Mouse (Mus musculus) spleen, adult 10 weeks (tissue): ENCODE measurements around the gene Olfr531. TPM values are rescaled to one million over a fixed set of nuclear protein-coding genes. Genes with fewer than 3 reads are reported as not detected.

Experiments used
- polyA plus RNA-seq: library from polyadenylated mRNA; stranded (reverse); fragments of 350-450 nt; fragmentation: Illumina TruSeq; extraction: RNeasy Lipid Tissue Mini Kit (QIAGEN cat#74804); gene quantifications from one replicate; pipeline ENCODE4 v1.2.3, GENCODE M21; 2015; ENCODE audit warnings: low replicate concordance; ENCODE audit not compliant: insufficient read depth

The Olfr531 gene
- polyA plus RNA-seq, result not detected

DNA sequence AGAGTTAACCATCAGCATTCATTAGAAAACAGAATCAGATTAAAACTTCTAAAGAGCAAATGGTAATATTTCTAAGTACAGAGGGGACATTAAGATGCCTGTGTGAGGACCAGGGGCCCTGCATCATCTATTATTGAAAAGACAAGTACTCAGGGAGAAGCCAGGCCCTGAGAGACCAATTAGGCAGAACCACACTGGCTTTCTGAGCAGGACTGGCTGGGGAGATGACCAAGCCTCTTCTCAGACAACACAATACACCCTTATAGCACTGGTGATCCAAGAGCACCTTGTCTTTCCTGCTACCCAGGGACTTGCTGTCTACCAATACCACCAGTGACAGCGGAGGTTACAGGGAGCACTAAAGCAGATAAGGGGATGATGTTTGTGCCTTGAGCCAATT is at the start of gene Olfr531:
Gene Olfr531 (minus strand): TSS at position 101 of the 400 bp plus-strand sequence.

DNA sequence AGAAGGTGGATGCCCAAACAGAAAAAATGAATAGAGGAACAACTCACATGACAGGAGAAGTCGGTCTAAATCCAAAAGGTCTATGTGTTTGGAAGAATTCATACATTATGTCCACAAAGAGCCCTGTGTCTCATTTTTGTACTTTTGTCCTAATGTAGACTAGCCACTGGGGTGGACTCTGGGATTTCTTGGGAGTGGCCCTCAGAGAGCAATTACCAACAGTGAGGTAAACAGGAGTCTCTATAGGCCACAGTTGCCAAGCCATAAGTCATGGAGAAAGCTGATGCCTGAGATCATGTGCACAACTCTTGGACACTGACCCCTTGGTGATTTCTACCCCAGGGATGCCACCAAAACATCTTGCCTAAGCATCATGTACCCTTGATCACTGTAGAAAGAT is 18.8 kb upstream of the Olfr531 start, which contains the start of gene Olfr532:
Gene Olfr532 (minus strand): TSS at position 101 of the 400 bp plus-strand sequence.

DNA sequence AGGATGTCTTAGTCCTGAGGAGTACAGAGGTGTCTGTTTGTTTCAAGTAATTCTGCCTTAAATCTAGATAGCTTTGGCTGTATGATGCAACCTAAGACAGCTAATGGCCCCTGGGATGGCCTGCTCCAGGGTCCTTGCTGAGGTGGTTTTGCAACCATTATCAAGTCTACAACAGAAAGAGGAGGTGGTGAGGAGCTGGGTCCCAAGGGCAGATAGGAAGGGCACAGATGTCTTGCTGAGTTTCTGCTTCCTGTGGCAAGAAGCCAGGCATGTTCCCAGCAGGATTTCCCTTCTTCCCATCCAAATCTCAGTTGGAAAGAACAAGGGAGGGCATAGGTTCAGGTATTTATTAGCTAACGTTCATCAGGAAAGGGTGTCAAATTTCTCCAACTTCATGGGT is 26.5 kb downstream of the Olfr531 start, which contains the start of gene Olfr530:
Gene Olfr530 (minus strand): TSS at position 101 of the 400 bp plus-strand sequence.

DNA sequence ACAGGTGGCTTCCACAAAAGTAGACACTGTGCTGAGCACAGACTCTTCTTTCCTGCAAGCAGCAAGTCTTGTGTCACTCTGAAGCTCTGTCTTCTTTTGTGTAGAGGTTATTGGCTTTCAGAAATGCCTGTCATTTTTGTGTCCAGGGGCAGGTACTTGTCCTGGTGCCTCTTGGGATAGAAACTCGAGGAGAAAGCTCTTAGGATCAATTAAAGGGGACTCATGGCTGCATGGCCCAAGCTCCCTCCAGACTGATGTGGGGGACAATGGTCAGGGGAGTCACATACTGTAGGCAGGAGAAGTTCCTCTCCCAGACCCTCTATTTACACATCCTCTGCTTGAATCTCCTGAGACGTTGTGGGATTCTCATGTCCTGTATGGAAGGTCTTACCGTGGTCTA is 41.1 kb downstream of the Olfr531 start, which contains the start of gene Olfr60:
Gene Olfr60 (minus strand): TSS at position 101 of the 400 bp plus-strand sequence.

Other genes with a start within 250 kb of the Olfr531 start
- gene Sprn, start 248.0 kb downstream of the Olfr531 start, polyA plus RNA-seq, result 0.19 TPM
- not detected for gene Olfr522, start 238.2 kb downstream of the Olfr531 start, polyA plus RNA-seq
- gene Olfr523, start 229.7 kb downstream of the Olfr531 start, polyA plus RNA-seq, result not detected
- not detected for gene Olfr524, start 197.0 kb downstream of the Olfr531 start, polyA plus RNA-seq
- gene Cd163l1, start 184.7 kb downstream of the Olfr531 start, polyA plus RNA-seq, result 0.58 TPM
- 1.0 TPM for gene 5830411N06Rik, start 155.6 kb downstream of the Olfr531 start, polyA plus RNA-seq
- not detected for gene Olfr525, start 82.1 kb downstream of the Olfr531 start, polyA plus RNA-seq
- not detected for gene Olfr527, start 68.9 kb downstream of the Olfr531 start, polyA plus RNA-seq
- gene Olfr60, start 41.2 kb downstream of the Olfr531 start, polyA plus RNA-seq, result 0.25 TPM
- not detected for gene Olfr530, start 26.6 kb downstream of the Olfr531 start, polyA plus RNA-seq
- not detected for gene Olfr532, start 18.7 kb upstream of the Olfr531 start, polyA plus RNA-seq
- gene Olfr533, start 60.5 kb upstream of the Olfr531 start, polyA plus RNA-seq, result not detected
- gene Olfr535, start 81.3 kb upstream of the Olfr531 start, polyA plus RNA-seq, result not detected
- gene Olfr536, start 104.5 kb upstream of the Olfr531 start, polyA plus RNA-seq, result not detected
- not detected for gene Olfr538, start 165.0 kb upstream of the Olfr531 start, polyA plus RNA-seq
- not detected for gene Olfr46, start 198.4 kb upstream of the Olfr531 start, polyA plus RNA-seq
- gene Olfr61, start 226.1 kb upstream of the Olfr531 start, polyA plus RNA-seq, result not detected
- gene Olfr53, start 243.5 kb upstream of the Olfr531 start, polyA plus RNA-seq, result not detected